ENCODE assay signal across 16 mouse cellular contexts in genomic region chr17:4540435-4540834, GRCm38 (mm10).
"Had no signal": no experiment of that assay in that cellular context is flagged by ENCODE, and none has a peak within 500 bp of the region (broad histone marks: within the 10 kb centered on the region; RNA-seq: fewer than 3 reads in every experiment).

No protein-coding gene starts in this region.

- H3K4me3 ChIP-seq: layer of hippocampus, adult 2 months; left cerebral cortex, adult 2 months; midbrain, embryonic 12.5 days; stomach, embryonic 15.5 days had no signal

- H3K4me1 ChIP-seq: stomach, embryonic 15.5 days had no signal

- H3K36me3 ChIP-seq: midbrain, embryonic 12.5 days; stomach, embryonic 15.5 days had no signal

- H3K9ac ChIP-seq: liver, embryonic 14.5 days; liver, postnatal 0 days; lung, embryonic 14.5 days; midbrain, embryonic 12.5 days; stomach, embryonic 15.5 days had no signal

- H3K9me3 ChIP-seq: midbrain, embryonic 12.5 days; stomach, embryonic 15.5 days had no signal

- DNase-seq: kidney, adult 2 months; kidney, postnatal 25 days; liver, postnatal 0 days; lung, embryonic 14.5 days; right cerebral cortex, postnatal 25 days; spleen, adult 18-20 months; thymus, postnatal 25 days had no signal

- H3K4me2 ChIP-seq: lung, embryonic 14.5 days; midbrain, embryonic 12.5 days; stomach, embryonic 15.5 days had no signal

- H3K27ac ChIP-seq: kidney, postnatal 0 days; left cerebral cortex, adult 2 months; liver, embryonic 14.5 days; macrophage; stomach, embryonic 15.5 days had no signal

- H3K27me3 ChIP-seq: midbrain, embryonic 12.5 days; stomach, embryonic 15.5 days had no signal

- ATAC-seq: intestine, postnatal 0 days; liver, postnatal 0 days; lung, postnatal 0 days had no signal
